Mouse (Mus musculus): ENCODE measurements around the gene Zfp950.

The Zfp950 gene

GRCm38 (mm10) chr19:61056783-61057410 lies 83.7 kb downstream of the Zfp950 start:
- DNase-seq (ENCODE audit: low read depth) = no peak

- no peak for DNase-seq (ENCODE audit: low read depth)
Measured at GRCm38 (mm10) chr19:61052786-61053185, 87.9 kb downstream of the Zfp950 start.

- DNase-seq (ENCODE audit: low read depth) = no peak
Measured at GRCm38 (mm10) chr19:61052008-61052407, 88.6 kb downstream of the Zfp950 start.

GRCm38 (mm10) chr19:61051151-61051550 lies 89.5 kb downstream of the Zfp950 start:
- DNase-seq (ENCODE audit: low read depth) = no peak

- peak; percentile 27 for DNase-seq (ENCODE audit: low read depth)
Measured at GRCm38 (mm10) chr19:61049413-61049812, 91.2 kb downstream of the Zfp950 start.

- DNase-seq (ENCODE audit: low read depth) = peak; percentile 51
Measured at GRCm38 (mm10) chr19:61048646-61049045, 92.0 kb downstream of the Zfp950 start.

- DNase-seq (ENCODE audit: low read depth) = no peak
Measured at GRCm38 (mm10) chr19:61039151-61039550, 101.5 kb downstream of the Zfp950 start.

GRCm38 (mm10) chr19:61031570-61031969 lies 109.1 kb downstream of the Zfp950 start:
- DNase-seq (ENCODE audit: low read depth) = no peak

GRCm38 (mm10) chr19:61021939-61022566 lies 118.6 kb downstream of the Zfp950 start:
- no peak for DNase-seq (ENCODE audit: low read depth)

GRCm38 (mm10) chr19:61021502-61021901 lies 119.1 kb downstream of the Zfp950 start:
- DNase-seq (ENCODE audit: low read depth) = no peak

- DNase-seq (ENCODE audit: low read depth) = no peak
Measured at GRCm38 (mm10) chr19:61017477-61018266, 123.0 kb downstream of the Zfp950 start.

GRCm38 (mm10) chr19:61009266-61009665 lies 131.4 kb downstream of the Zfp950 start:
- DNase-seq (ENCODE audit: low read depth) = no peak

All from fibroblast of lung, adult 2 months (primary cell).